Mouse (Mus musculus) heart, embryonic 14.5 days (tissue): ENCODE measurements around the gene Dnajc4. TPM values are rescaled to one million over a fixed set of nuclear protein-coding genes. Genes with fewer than 3 reads are reported as not detected.

Experiments used
- ATAC-seq: fragments of 200-750 bp; cut with Nextera tagmentation; 2 replicates; pipeline ENCODE4 v1.8.0; 2017; ENCODE audit warnings: low read depth, moderate TSS enrichment; ENCODE audit not compliant: insufficient number of reproducible peaks, insufficient read depth, low FRiP score
- H3K27ac ChIP-seq, 2 experiments: fragments of 200-500 bp in 1 of 2; fragments of 300-500 bp in 1 of 2; sonication (generic) in 1 of 2; replicated peaks in 1 of 2; 2 replicates each; pipeline ENCODE4 v1.5.1; 2012 to 2014; ENCODE audit warnings: low read depth in 2 of 2, low read length in 2 of 2, control low read depth in 1 of 2, mild to moderate bottlenecking in 1 of 2, mixed read lengths in 1 of 2; ENCODE audit not compliant: control insufficient read depth in 1 of 2, insufficient read depth in 1 of 2
- H3K27me3 ChIP-seq: fragments of 300-500 bp; sonication (generic); 2 replicates; pipeline ENCODE4 v1.6.1; 2014; ENCODE audit warnings: mild to moderate bottlenecking, low read length, control low read depth; ENCODE audit not compliant: control insufficient read depth, insufficient read depth
- H3K36me3 ChIP-seq: fragments of 300-500 bp; sonication (generic); 2 replicates; pipeline ENCODE4 v1.6.1; 2014; ENCODE audit warnings: mild to moderate bottlenecking, control low read depth, low read length, mixed read lengths; ENCODE audit not compliant: control insufficient read depth, insufficient read depth
- H3K4me1 ChIP-seq, 2 experiments: fragments of 200-500 bp in 1 of 2; fragments of 300-500 bp in 1 of 2; sonication (generic) in 1 of 2; 2 replicates each; pipeline ENCODE4 v1.6.1; 2012 to 2014; ENCODE audit warnings: low read length in 2 of 2, control low read depth in 1 of 2, mixed read lengths in 1 of 2; ENCODE audit not compliant: control insufficient read depth in 2 of 2, insufficient read depth in 2 of 2
- H3K4me2 ChIP-seq: fragments of 300-500 bp; sonication (generic); 2 replicates; pipeline ENCODE4 v1.6.1; 2014; ENCODE audit warnings: mild to moderate bottlenecking, low read length
- H3K4me3 ChIP-seq, 2 experiments: fragments of 200-500 bp in 1 of 2; fragments of 300-500 bp in 1 of 2; sonication (generic) in 1 of 2; 2 replicates each; pipeline ENCODE4 v1.5.1; 2012 to 2014; ENCODE audit warnings: low read length in 2 of 2, mild to moderate bottlenecking in 2 of 2, control low read depth in 1 of 2, low read depth in 1 of 2, moderate library complexity in 1 of 2; ENCODE audit not compliant: control insufficient read depth in 1 of 2, insufficient read depth in 1 of 2
- H3K9ac ChIP-seq: fragments of 300-500 bp; sonication (generic); 2 replicates; pipeline ENCODE4 v1.6.1; 2014; ENCODE audit warnings: mild to moderate bottlenecking, low read length
- H3K9me3 ChIP-seq: fragments of 300-500 bp; sonication (generic); 2 replicates; pipeline ENCODE4 v1.6.1; 2016; ENCODE audit warnings: low read length, control low read depth; ENCODE audit not compliant: control insufficient read depth
- WGBS: fragments of 180-500 bp; shearing (Covaris S2); extraction: QIAGEN DNeasy Blood & Tissue Kit; methylation state at CpG from one replicate; pipeline ENCODE4 v1.1.7; 2014; 5-methylcytosine and 5-hydroxymethylcytosine counted together
- polyA plus RNA-seq: library from polyadenylated mRNA; unstranded; fragments of >200 nt; fragmentation: Nextera tagmentation; extraction: Ambion mirVana; gene quantifications from 2 replicates; pipeline ENCODE4 v1.2.1, GENCODE M21; 2014

The Dnajc4 gene
- polyA plus RNA-seq, 1 experiment from 2014 or later, result 40.0 TPM

GRCm38 (mm10) chr19:6985300-6985699, 7.1 kb downstream of the Dnajc4 start:
- 81% methylated on average over 19 of the region's 19 CpGs for WGBS
- no peak for ATAC-seq

GRCm38 (mm10) chr19:6983621-6984020, 8.8 kb downstream of the Dnajc4 start:
- Histone ChIP-seq H3K27ac (no peak overlapping the region), H3K4me2 (no peak overlapping the region), H3K9ac (no peak overlapping the region), H3K27me3 (no peaks in the 10 kb centered on the region), H3K36me3 (peaks cover 49% of the 10 kb centered on the region), H3K9me3 (no peaks in the 10 kb centered on the region), H3K4me3 (no peak overlapping the region), H3K4me1 (peaks cover 20 to 31% of the 10 kb centered on the region in 2 experiments)
- 95% methylated on average over 5 of the region's 5 CpGs for WGBS
- no peak for ATAC-seq

More at GRCm38 (mm10) chr19:6985300-6985699, 7.1 kb downstream of the Dnajc4 start:
- Histone ChIP-seq H3K27ac (no peak overlapping the region), H3K27me3 (no peaks in the 10 kb centered on the region), H3K9me3 (no peaks in the 10 kb centered on the region), H3K36me3 (peaks cover 49% of the 10 kb centered on the region), H3K4me3 (no peak overlapping the region), H3K4me1 (peaks cover 13 to 25% of the 10 kb centered on the region in 2 experiments), H3K4me2 (no peak overlapping the region), H3K9ac (0 out of 2 replicates have a peak overlapping the region, but pooled peaks have one; percentile 90)

DNA sequence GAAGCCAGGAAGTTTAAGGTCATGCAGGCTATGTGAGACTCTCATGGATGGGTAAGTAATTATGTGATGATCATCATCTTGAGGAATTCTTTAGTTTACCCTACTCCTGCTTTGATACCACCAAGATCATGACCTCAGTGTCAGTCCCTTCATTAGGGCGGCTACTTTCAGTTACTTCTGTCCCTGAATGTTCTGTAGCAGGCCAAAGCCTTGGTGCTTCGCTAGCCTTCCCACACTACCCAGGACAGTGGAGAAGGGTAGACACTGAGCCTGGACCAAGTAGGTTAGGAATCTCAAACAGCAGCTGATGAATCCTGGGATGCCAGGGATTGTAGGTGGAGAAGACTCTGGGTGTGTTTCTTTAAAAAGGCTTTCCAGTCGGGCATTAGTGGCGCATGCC, 10.9 kb downstream of the Dnajc4 start:
- Histone ChIP-seq H3K9me3 (no peaks in the 10 kb centered on the region), H3K27me3 (no peaks in the 10 kb centered on the region), H3K4me1 (peaks cover 23 to 40% of the 10 kb centered on the region in 2 experiments), H3K9ac (peak overlapping the region; percentile 85; the same call in 1 of the 2 replicates), H3K27ac (peak overlapping the region; percentile 14 to 97; a peak in 2 of 4 replicates), H3K4me3 (peak overlapping the region in 1 of 2 experiments; percentile 75; a peak in 2 of 4 replicates), H3K36me3 (peaks cover 70% of the 10 kb centered on the region), H3K4me2 (peak overlapping the region; percentile 71)
- ATAC-seq, result no peak
- WGBS, result 86% methylated on average over 4 of the region's 4 CpGs

GRCm38 (mm10) chr19:6980381-6981093, 11.8 kb downstream of the Dnajc4 start, which contains the start of gene Fkbp2:
Fkbp2 (minus strand) TSS chr19:6980501.
- H3K4me2 ChIP-seq, result peak within 1 kb of the TSS; percentile 71
- peak within 1 kb of the TSS; percentile 85 for H3K9ac ChIP-seq
- H3K9me3 ChIP-seq, result no peaks in the 10 kb centered on the region
- no peaks in the 10 kb centered on the region for H3K27me3 ChIP-seq
- H3K4me1 ChIP-seq, result peaks cover 18 to 38% of the 10 kb centered on the region in 2 experiments; a peak in 3 of 4 replicates
- peak; percentile 88 for ATAC-seq
- H3K4me3 ChIP-seq, result peak within 1 kb of the TSS; percentile 75 to 80
- peak within 1 kb of the TSS; percentile 97 to 99 for H3K27ac ChIP-seq
- H3K36me3 ChIP-seq, result peaks cover 66% of the 10 kb centered on the region
- WGBS, result under 1% methylated on average over 38 of the region's 38 CpGs

GRCm38 (mm10) chr19:6979486-6980380, 12.6 kb downstream of the Dnajc4 start:
- under 1% methylated on average over 58 of the region's 59 CpGs for WGBS
- peaks cover 58% of the 10 kb centered on the region for H3K36me3 ChIP-seq

DNA sequence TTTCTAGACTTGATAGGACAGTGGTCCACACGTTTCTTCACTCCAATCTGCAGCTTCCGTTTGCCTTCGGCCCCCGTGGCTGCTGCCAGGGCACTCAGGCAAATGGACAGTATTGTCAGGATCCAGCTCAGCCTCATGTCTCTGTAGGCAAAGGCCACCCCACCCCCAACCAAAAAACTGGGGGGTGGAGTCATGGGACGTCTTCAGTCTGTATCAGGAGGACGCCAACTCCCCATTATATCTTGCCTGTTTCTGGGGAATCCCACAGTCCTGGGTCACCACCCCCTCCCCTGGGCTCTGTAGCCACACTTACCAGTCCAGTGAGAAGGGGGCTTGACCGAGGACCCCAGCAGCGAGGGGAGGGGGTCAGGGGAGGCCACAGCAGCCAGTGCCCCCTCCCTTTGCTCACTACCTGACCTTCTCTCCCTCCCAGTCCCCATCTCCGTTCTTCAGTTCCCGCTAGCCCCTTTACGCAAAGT, 13.3 kb downstream of the Dnajc4 start:
- no peaks in the 10 kb centered on the region for H3K9me3 ChIP-seq
- H3K36me3 ChIP-seq, result peaks cover 53% of the 10 kb centered on the region
- WGBS, result 3% methylated on average over 11 of the region's 11 CpGs
- H3K4me3 ChIP-seq, result peak overlapping the region; percentile 75 to 80
- peaks cover 18 to 40% of the 10 kb centered on the region in 2 experiments; a peak in 3 of 4 replicates for H3K4me1 ChIP-seq
- peak overlapping the region in 1 of 2 experiments; percentile 66; a peak in 3 of 4 replicates for H3K27ac ChIP-seq
- no peaks in the 10 kb centered on the region for H3K27me3 ChIP-seq
- ATAC-seq, result no peak
- peak overlapping the region; percentile 81 for H3K9ac ChIP-seq
- peak overlapping the region; percentile 71 for H3K4me2 ChIP-seq

More at GRCm38 (mm10) chr19:6979486-6980380, 12.6 kb downstream of the Dnajc4 start:
- peaks cover 18 to 38% of the 10 kb centered on the region in 2 experiments; a peak in 3 of 4 replicates for H3K4me1 ChIP-seq
- peak overlapping the region; percentile 75 to 80 for H3K4me3 ChIP-seq
- no peaks in the 10 kb centered on the region for H3K27me3 ChIP-seq
- peak; percentile 92 for ATAC-seq
- peak overlapping the region; percentile 85 for H3K9ac ChIP-seq
- H3K9me3 ChIP-seq, result no peaks in the 10 kb centered on the region
- peak overlapping the region; percentile 71 for H3K4me2 ChIP-seq
- peak overlapping the region; percentile 86 to 97 for H3K27ac ChIP-seq

GRCm38 (mm10) chr19:6978639-6978974, 13.8 kb downstream of the Dnajc4 start:
- peak overlapping the region in 1 of 2 experiments; percentile 66; a peak in 3 of 4 replicates for H3K27ac ChIP-seq
- peak overlapping the region; percentile 81 for H3K9ac ChIP-seq
- ATAC-seq, result no peak
- WGBS, result 20% methylated on average over 3 of the region's 3 CpGs
- H3K27me3 ChIP-seq, result no peaks in the 10 kb centered on the region
- H3K4me2 ChIP-seq, result peak overlapping the region; percentile 71
- no peaks in the 10 kb centered on the region for H3K9me3 ChIP-seq
- peak overlapping the region; percentile 75 to 80 for H3K4me3 ChIP-seq
- H3K36me3 ChIP-seq, result peaks cover 48% of the 10 kb centered on the region
- peaks cover 18 to 44% of the 10 kb centered on the region in 2 experiments; a peak in 3 of 4 replicates for H3K4me1 ChIP-seq
